Mouse (Mus musculus): ENCODE measurements around the gene Sh2b2. TPM values are rescaled to one million over a fixed set of nuclear protein-coding genes. Genes with fewer than 3 reads are reported as not detected.

The Sh2b2 gene
- polyA plus RNA-seq, 1 experiment: 5.1 TPM

DNA sequence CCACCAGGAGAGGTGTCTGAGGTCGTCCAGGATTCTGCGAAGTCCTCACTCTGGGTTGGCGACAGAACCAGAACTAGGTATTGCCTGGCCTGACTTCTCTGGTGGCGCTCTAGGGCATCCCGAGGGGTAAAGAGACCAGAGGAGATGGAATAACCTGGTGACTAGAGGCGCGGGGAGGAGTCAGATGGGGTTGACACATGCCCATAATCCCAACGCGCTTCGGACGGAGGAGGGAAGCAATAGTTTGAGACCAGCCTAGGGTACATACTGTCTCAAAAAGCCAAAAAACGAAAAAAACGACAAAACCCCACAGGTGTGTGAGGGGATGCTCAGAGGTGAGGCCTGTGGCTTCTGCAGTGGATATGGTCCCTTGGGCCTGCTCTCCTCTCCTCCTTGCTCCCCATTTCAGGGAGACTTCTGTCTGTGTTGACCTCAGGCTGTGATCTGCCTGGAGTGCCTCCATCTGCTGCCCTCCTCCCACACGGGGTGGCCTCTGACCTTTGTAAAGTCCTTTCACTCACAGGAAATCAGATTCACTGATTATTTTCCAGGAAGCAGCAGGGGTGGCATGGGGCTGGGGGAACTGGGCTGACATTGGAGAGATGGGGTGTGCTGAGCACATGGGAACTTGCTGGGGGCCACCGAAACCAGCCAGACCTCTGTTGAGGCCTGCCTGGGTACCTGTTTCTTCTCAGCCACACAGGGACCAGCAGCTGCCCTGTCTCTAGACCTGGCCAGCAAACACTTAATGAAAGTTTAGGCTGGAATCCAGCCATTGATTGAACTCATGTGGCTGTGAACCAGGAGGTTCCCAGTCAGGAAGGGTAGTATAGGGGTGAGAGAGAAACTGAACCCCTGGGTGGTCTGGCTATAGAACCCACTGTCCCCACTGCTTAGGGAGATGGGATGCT is 560 bp downstream of the Sh2b2 start:
- peak overlapping the region; percentile 91 for H3K27ac ChIP-seq (ENCODE audit: control insufficient read depth, insufficient read depth, low read depth, low read length, poor library complexity)
- H3K4me1 ChIP-seq (ENCODE audit: control insufficient read depth, insufficient read depth, low read length): peaks cover 6% of the 10 kb centered on the region; the same call in 1 of the 2 replicates
- WGBS: 44% methylated on average over 15 of the region's 15 CpGs
- TF ChIP-seq CTCF (IDR thresholded peaks at IDR 0.05; ENCODE audit: control insufficient read depth, insufficient read depth, low read length) (no peak), POLR2A (IDR thresholded peaks at IDR 0.05; ENCODE audit: borderline replicate concordance, control insufficient read depth, low read depth, low read length) (no peak)
- peak overlapping the region; percentile 62 for H3K4me3 ChIP-seq (replicated peaks; ENCODE audit: control insufficient read depth, low read depth, low read length)

DNA sequence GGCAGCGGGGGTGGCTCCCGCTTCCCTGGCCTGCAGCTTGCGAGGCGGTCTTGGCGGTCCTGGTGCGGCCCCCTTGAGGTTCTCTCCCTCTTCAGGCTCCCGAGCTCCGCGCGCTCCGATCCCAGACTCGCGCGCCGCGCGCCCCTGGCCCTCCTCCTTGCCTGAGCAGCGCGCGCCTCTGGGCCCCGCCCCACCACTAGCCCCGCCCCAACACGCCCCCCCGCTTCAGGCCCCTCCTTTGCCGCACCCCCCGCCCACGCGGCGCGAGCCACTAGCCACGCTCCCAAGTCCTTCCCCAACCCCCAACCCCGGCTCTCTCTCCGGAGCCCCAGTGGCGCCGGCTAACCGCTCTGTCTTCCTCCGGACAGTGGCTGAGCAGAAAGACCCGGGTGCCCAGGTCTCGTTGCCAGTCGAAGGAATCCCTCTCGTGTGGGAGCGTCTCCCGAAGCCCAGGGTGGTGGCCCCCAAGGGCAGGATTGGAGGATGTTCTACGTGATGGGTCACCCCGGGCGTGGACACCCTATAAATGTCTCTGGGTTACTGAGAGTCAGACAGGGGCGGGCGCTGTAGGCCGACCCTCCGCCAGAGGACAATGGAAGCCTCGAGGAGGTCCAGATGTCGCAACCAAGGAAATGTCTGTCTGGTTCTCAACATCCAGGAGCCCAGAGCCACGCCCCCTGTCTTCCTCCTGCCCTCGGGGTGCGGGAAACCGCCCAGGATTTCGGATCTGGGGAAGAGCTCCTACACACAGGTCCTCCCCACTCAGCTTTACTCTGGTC is 1.4 kb downstream of the Sh2b2 start:
- WGBS: 2% methylated on average over 56 of the region's 57 CpGs

DNA sequence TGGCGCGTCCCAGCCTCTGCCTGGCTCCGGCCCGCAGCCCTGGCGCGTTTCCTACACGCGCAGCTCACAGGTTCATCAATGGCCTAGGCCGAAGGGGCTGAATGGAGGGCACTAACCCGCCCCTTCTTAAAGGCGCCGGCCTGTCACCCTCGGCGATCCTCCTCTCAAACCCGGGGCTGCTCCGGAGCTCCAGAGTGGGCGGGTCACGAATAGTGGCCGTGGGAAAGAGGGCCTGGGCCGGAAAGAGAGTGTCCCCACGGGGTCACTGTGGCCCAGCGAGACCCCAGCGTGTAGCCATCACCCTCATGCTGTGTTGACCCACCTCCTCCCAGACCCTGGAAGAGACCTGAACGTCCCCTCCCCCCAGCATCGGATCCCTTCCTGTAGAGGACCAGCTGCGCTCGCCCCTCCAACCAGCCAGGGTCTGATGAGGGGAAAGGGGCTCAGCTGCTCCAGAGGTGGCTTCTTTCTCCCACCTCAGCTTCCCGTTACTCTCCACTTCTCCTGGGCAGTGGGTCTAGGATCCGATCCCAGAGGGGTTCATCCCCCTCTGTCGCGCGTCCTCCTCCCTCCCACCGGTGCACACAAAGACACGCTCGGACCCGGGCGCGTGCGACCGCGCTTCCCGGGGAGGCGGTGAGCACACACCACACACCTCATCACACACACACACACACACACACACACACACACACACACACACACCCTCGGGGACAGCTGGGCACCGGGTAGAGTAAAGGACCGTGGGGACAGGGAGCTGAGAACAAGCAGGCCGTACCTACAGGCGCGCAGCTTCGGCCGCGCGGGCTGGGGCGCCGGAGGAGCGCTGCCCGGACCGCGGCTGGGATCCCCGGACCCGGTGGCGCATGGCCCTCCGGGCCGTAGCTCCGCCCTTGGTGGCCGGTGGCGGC is 2.2 kb downstream of the Sh2b2 start:
- H3K4me3 ChIP-seq (replicated peaks; ENCODE audit: control insufficient read depth, low read depth, low read length): peak overlapping the region; percentile 79
- H3K4me1 ChIP-seq (ENCODE audit: control insufficient read depth, insufficient read depth, low read length): peaks cover 6% of the 10 kb centered on the region; the same call in 1 of the 2 replicates
- peak overlapping the region; percentile 63 for H3K27ac ChIP-seq (ENCODE audit: control insufficient read depth, insufficient read depth, low read depth, low read length, poor library complexity)
- TF ChIP-seq CTCF (IDR thresholded peaks at IDR 0.05; ENCODE audit: control insufficient read depth, insufficient read depth, low read length) (no peak), POLR2A (IDR thresholded peaks at IDR 0.05; ENCODE audit: borderline replicate concordance, control insufficient read depth, low read depth, low read length) (no peak)
- WGBS: under 1% methylated on average over 67 of the region's 67 CpGs

More for the DNA sequence above, 1.4 kb downstream of the Sh2b2 start:
- H3K27ac ChIP-seq (ENCODE audit: control insufficient read depth, insufficient read depth, low read depth, low read length, poor library complexity): peak overlapping the region; percentile 91
- no peak for TF ChIP-seq CTCF (IDR thresholded peaks at IDR 0.05; ENCODE audit: control insufficient read depth, insufficient read depth, low read length)
- peak; percentile 24; the same call in 1 of the 2 replicates for TF ChIP-seq POLR2A (IDR thresholded peaks at IDR 0.05; ENCODE audit: borderline replicate concordance, control insufficient read depth, low read depth, low read length)
- peaks cover 6% of the 10 kb centered on the region; the same call in 1 of the 2 replicates for H3K4me1 ChIP-seq (ENCODE audit: control insufficient read depth, insufficient read depth, low read length)
- H3K4me3 ChIP-seq (replicated peaks; ENCODE audit: control insufficient read depth, low read depth, low read length): peak overlapping the region; percentile 79

DNA sequence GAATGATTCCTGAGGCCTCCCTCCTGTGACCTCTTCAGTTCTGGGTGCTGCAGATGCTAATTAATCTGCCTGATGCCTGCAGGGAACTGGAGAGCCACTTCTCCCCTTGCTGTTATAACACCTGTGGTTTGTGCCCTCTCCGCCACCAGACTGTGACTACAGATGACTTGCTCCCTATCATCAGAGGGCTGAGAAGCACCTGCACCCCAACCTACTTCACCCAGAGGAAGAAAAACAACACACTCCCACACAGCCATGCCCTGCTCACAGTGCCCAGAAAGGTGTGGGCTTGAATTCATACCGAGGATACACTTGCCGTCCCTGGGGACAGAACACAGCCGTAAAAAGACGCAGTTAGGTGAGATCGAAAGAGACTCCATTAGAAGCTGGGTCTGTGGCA is 5.2 kb downstream of the Sh2b2 start:
- Histone ChIP-seq H3K4me1 (ENCODE audit: control insufficient read depth, insufficient read depth, low read length) (peaks cover 4% of the 10 kb centered on the region; the same call in 1 of the 2 replicates), H3K4me3 (replicated peaks; ENCODE audit: control insufficient read depth, low read depth, low read length) (no peak overlapping the region), H3K27ac (ENCODE audit: control insufficient read depth, insufficient read depth, low read depth, low read length, poor library complexity) (no peak overlapping the region)
- WGBS: 83% methylated on average over 6 of the region's 6 CpGs
- TF ChIP-seq CTCF (IDR thresholded peaks at IDR 0.05; ENCODE audit: control insufficient read depth, insufficient read depth, low read length) (no peak), POLR2A (IDR thresholded peaks at IDR 0.05; ENCODE audit: borderline replicate concordance, control insufficient read depth, low read depth, low read length) (no peak)

DNA sequence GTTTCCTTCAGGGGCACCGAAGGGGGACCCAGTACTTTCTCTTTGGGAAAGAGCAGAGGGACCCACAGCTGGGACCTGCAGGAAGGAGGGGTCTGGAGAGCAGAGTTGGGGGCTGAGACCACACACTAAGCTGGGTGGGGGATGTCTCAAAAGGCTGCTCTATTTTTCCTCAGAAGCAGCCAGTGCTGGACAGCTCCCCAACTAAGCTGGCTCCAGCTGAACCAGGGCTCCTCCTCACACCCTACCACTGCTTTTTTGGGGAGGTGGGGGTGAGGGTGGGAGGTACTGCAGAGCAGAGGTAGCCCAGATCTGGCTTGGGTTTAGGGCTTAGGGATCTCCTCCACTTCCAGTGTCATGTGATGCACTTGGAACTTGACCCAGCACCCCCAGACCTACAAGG is 6.0 kb downstream of the Sh2b2 start:
- Histone ChIP-seq H3K4me1 (ENCODE audit: control insufficient read depth, insufficient read depth, low read length) (peaks cover under 1% of the 10 kb centered on the region; the same call in 1 of the 2 replicates), H3K27ac (ENCODE audit: control insufficient read depth, insufficient read depth, low read depth, low read length, poor library complexity) (no peak overlapping the region), H3K4me3 (replicated peaks; ENCODE audit: control insufficient read depth, low read depth, low read length) (no peak overlapping the region)
- 81% methylated on average over 1 of the region's 1 CpGs for WGBS
- TF ChIP-seq CTCF (IDR thresholded peaks at IDR 0.05; ENCODE audit: control insufficient read depth, insufficient read depth, low read length): no peak
- no peak for TF ChIP-seq POLR2A (IDR thresholded peaks at IDR 0.05; ENCODE audit: borderline replicate concordance, control insufficient read depth, low read depth, low read length)

DNA sequence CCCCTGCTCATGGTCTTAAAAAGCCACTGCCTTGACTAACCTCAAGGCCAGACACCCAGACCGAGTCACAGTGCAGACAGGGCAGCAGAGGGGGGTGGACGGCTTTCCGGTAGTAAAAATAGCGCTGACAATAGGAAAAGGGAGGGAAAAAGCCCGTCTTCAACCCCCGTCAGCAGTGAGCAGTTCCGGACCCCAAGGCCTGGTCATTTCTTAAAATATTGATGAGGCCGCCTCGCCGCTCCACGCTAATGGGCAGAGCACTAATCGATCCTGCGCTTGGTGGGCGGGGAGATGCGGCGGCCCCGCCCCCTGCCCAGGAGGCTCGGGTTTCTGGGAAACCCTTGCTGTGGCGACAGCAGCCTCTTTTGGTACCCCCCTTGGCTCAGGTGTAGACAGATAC is 8.7 kb downstream of the Sh2b2 start:
- H3K4me3 ChIP-seq (replicated peaks; ENCODE audit: control insufficient read depth, low read depth, low read length): no peak overlapping the region
- no peak for TF ChIP-seq POLR2A (IDR thresholded peaks at IDR 0.05; ENCODE audit: borderline replicate concordance, control insufficient read depth, low read depth, low read length)
- no peak for TF ChIP-seq CTCF (IDR thresholded peaks at IDR 0.05; ENCODE audit: control insufficient read depth, insufficient read depth, low read length)
- no peak overlapping the region for H3K27ac ChIP-seq (ENCODE audit: control insufficient read depth, insufficient read depth, low read depth, low read length, poor library complexity)
- 6% methylated on average over 19 of the region's 19 CpGs for WGBS
- H3K4me1 ChIP-seq (ENCODE audit: control insufficient read depth, insufficient read depth, low read length): no peaks in the 10 kb centered on the region

DNA sequence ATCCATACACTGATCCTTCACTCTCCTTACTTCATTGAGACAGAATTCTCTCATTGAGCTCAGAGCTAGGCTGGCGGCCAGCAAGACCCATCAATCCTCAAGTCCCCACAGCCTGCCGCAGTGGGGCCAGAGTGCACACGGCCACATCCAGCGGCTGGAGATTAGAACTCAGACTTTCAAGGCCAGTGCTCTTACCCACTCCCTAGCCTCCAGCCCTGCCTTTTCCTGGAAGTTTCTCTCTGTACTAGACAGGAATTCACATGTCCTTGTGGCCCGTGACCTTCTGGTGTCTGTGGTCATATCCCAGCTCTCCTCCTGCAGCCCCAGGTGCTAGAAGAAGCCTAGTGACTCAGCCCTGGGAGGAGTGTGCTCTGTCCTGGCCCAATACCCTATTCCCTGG is 9.7 kb downstream of the Sh2b2 start:
- no peak for TF ChIP-seq POLR2A (IDR thresholded peaks at IDR 0.05; ENCODE audit: borderline replicate concordance, control insufficient read depth, low read depth, low read length)
- TF ChIP-seq CTCF (IDR thresholded peaks at IDR 0.05; ENCODE audit: control insufficient read depth, insufficient read depth, low read length): no peak
- H3K27ac ChIP-seq (ENCODE audit: control insufficient read depth, insufficient read depth, low read depth, low read length, poor library complexity): no peak overlapping the region
- 82% methylated on average over 5 of the region's 5 CpGs for WGBS

More for the DNA sequence above, 9.7 kb downstream of the Sh2b2 start:
- Histone ChIP-seq H3K4me1 (ENCODE audit: control insufficient read depth, insufficient read depth, low read length) (no peaks in the 10 kb centered on the region), H3K4me3 (replicated peaks; ENCODE audit: control insufficient read depth, low read depth, low read length) (no peak overlapping the region)
